Mouse (Mus musculus) urinary bladder, postnatal 36 days (tissue): Measurements from ENCODE around the gene Rplp2.
A peak's percentile ranks its signal among the peaks of the same experiment; 100 is the strongest.
"Not testable (repeated sequence)": the region's sequence is repeated elsewhere in the genome, so short reads cannot be mapped to it uniquely, and the experiment has no call there.

Experiments used
- DNase-seq, 2 experiments: peaks; one replicate each; pipeline ENCODE4 v3.0.0; 2022; ENCODE audit warnings: low spot score in 2 of 2, mixed read lengths in 1 of 2

The Rplp2 gene

GRCm38 (mm10) chr7:141446374-141446773 is 796 bp upstream of the Rplp2 start:
- DNase-seq: not testable (repeated sequence)

- no peak for DNase-seq
Measured at GRCm38 (mm10) chr7:141451928-141452327, 4.8 kb downstream of the Rplp2 start.

- no peak for DNase-seq
Measured at GRCm38 (mm10) chr7:141453636-141454035, 6.5 kb downstream of the Rplp2 start.

- peak; percentile 92 to 97 for DNase-seq
Measured at GRCm38 (mm10) chr7:141454967-141455551, 7.9 kb downstream of the Rplp2 start, which contains the start of gene Pnpla2. TSS of gene Pnpla2 (plus strand) at chr7:141455198.

GRCm38 (mm10) chr7:141455610-141456314 is 8.6 kb downstream of the Rplp2 start:
- DNase-seq: peak in 1 of 2 experiments; percentile 82

- peak in 1 of 2 experiments; percentile 78 for DNase-seq
Measured at GRCm38 (mm10) chr7:141456739-141457138, 9.6 kb downstream of the Rplp2 start.

- no peak for DNase-seq
Measured at GRCm38 (mm10) chr7:141457236-141457635, 10.1 kb downstream of the Rplp2 start.

- DNase-seq: no peak
Measured at GRCm38 (mm10) chr7:141457986-141458660, 11.0 kb downstream of the Rplp2 start.

GRCm38 (mm10) chr7:141458661-141459060 is 11.5 kb downstream of the Rplp2 start:
- no peak for DNase-seq

GRCm38 (mm10) chr7:141459301-141459711 is 12.1 kb downstream of the Rplp2 start:
- DNase-seq: no peak

GRCm38 (mm10) chr7:141460001-141460390 is 12.8 kb downstream of the Rplp2 start:
- DNase-seq: no peak

GRCm38 (mm10) chr7:141460391-141461113 is 13.4 kb downstream of the Rplp2 start, which contains the start of gene Cracr2b:
TSS of gene Cracr2b (plus strand) at chr7:141461094.
- peak in 1 of 2 experiments; percentile 44 for DNase-seq

- DNase-seq: no peak
Measured at GRCm38 (mm10) chr7:141461521-141462332, 14.6 kb downstream of the Rplp2 start.

GRCm38 (mm10) chr7:141462333-141462821 is 15.2 kb downstream of the Rplp2 start:
- no peak for DNase-seq

- no peak for DNase-seq
Measured at GRCm38 (mm10) chr7:141463824-141464602, 16.8 kb downstream of the Rplp2 start.

GRCm38 (mm10) chr7:141464603-141465201 is 17.5 kb downstream of the Rplp2 start:
- DNase-seq: no peak

GRCm38 (mm10) chr7:141465388-141466044 is 18.3 kb downstream of the Rplp2 start:
- no peak for DNase-seq

- DNase-seq: no peak
Measured at GRCm38 (mm10) chr7:141466045-141466394, 18.9 kb downstream of the Rplp2 start.

- DNase-seq: no peak
Measured at GRCm38 (mm10) chr7:141466607-141467148, 19.5 kb downstream of the Rplp2 start.
